Mouse (Mus musculus) left cerebral cortex, postnatal 14 days (tissue): ENCODE data around the gene Gm49721. TPM values are rescaled to one million over a fixed set of nuclear protein-coding genes. Genes with fewer than 3 reads are reported as not detected.
"Not testable (repeated sequence)": the region's sequence is repeated elsewhere in the genome, so short reads cannot be mapped to it uniquely, and the experiment has no call there.

Source experiments
- DNase-seq, 2 experiments: peaks; one replicate each; pipeline ENCODE4 v3.0.0; 2021 to 2022; ENCODE audit warnings: low spot score in 2 of 2, mixed read lengths in 1 of 2
- intact Hi-C: fragments of 180-260 bp; cut with DNase I; formaldehyde crosslinking; loops from one replicate; pipeline ENCODE4 v1.15.1; 2025
- total RNA-seq, 2 experiments: library from RNA; stranded (reverse); gene quantifications; 2 replicates each; pipeline ENCODE4 v1.2.3; 2021

Gene Gm49721
- total RNA-seq, 2 experiments from 2014 or later, result 0.42 TPM; not detected in 1

- DNase-seq, intact Hi-C loops: not testable (repeated sequence)
Observed at GRCm38 (mm10) chr17:6972836-6973396, 5.8 kb upstream of the Gm49721 start.

GRCm38 (mm10) chr17:6974985-6975384 lies 3.7 kb upstream of the Gm49721 start:
- intact Hi-C loops, DNase-seq: not testable (repeated sequence)

GRCm38 (mm10) chr17:6979380-6979779 lies 676 bp downstream of the Gm49721 start:
- intact Hi-C loops, result not testable (repeated sequence)

GRCm38 (mm10) chr17:6980144-6980543 lies 1.4 kb downstream of the Gm49721 start:
- intact Hi-C loops, DNase-seq: not testable (repeated sequence)

More at GRCm38 (mm10) chr17:6979380-6979779, 676 bp downstream of the Gm49721 start:
- DNase-seq, result not testable (repeated sequence)

GRCm38 (mm10) chr17:6986118-6986517 lies 7.4 kb downstream of the Gm49721 start:
- DNase-seq, intact Hi-C loops: not testable (repeated sequence)

GRCm38 (mm10) chr17:6995504-6995903 lies 16.8 kb downstream of the Gm49721 start:
- intact Hi-C loops, DNase-seq: not testable (repeated sequence)

GRCm38 (mm10) chr17:6996826-6997225 lies 18.1 kb downstream of the Gm49721 start:
- intact Hi-C loops, DNase-seq: not testable (repeated sequence)

GRCm38 (mm10) chr17:6997778-6998490 lies 19.2 kb downstream of the Gm49721 start:
- intact Hi-C loops, DNase-seq: not testable (repeated sequence)

GRCm38 (mm10) chr17:7001790-7002585 lies 23.3 kb downstream of the Gm49721 start:
- DNase-seq, intact Hi-C loops: not testable (repeated sequence)

- DNase-seq, intact Hi-C loops: not testable (repeated sequence)
Observed at GRCm38 (mm10) chr17:7003392-7003791, 24.7 kb downstream of the Gm49721 start.

- intact Hi-C loops, DNase-seq: not testable (repeated sequence)
Observed at GRCm38 (mm10) chr17:7005646-7006045, 26.9 kb downstream of the Gm49721 start.

- intact Hi-C loops, DNase-seq: not testable (repeated sequence)
Observed at GRCm38 (mm10) chr17:7008885-7009284, 30.2 kb downstream of the Gm49721 start.

- intact Hi-C loops, DNase-seq: not testable (repeated sequence)
Observed at GRCm38 (mm10) chr17:7009440-7009839, 30.7 kb downstream of the Gm49721 start.

- intact Hi-C loops, DNase-seq: not testable (repeated sequence)
Observed at GRCm38 (mm10) chr17:7009901-7010300, 31.2 kb downstream of the Gm49721 start.

- intact Hi-C loops, DNase-seq: not testable (repeated sequence)
Observed at GRCm38 (mm10) chr17:7014190-7014589, 35.5 kb downstream of the Gm49721 start.

GRCm38 (mm10) chr17:7025257-7025656 lies 46.6 kb downstream of the Gm49721 start, which contains the start of gene Gm1604a:
TSS of gene Gm1604a (plus strand) at chr17:7025568.
- intact Hi-C loops, result not testable (repeated sequence)
- peak; percentile 40 to 49 for DNase-seq

GRCm38 (mm10) chr17:7025764-7026346 lies 47.2 kb downstream of the Gm49721 start:
- DNase-seq, intact Hi-C loops: not testable (repeated sequence)

GRCm38 (mm10) chr17:7030204-7030603 lies 51.5 kb downstream of the Gm49721 start:
- intact Hi-C loops, result not testable (repeated sequence)

GRCm38 (mm10) chr17:7030622-7031174 lies 52.0 kb downstream of the Gm49721 start:
- DNase-seq, intact Hi-C loops: not testable (repeated sequence)

More at GRCm38 (mm10) chr17:7030204-7030603, 51.5 kb downstream of the Gm49721 start:
- DNase-seq, result not testable (repeated sequence)
